Mouse (Mus musculus) MEL (cell line): ENCODE data around the gene Lztr1. TPM values are rescaled to one million over a fixed set of nuclear protein-coding genes. Genes with fewer than 3 reads are reported as not detected.

Source experiments
- DNase-seq: peaks from one replicate; pipeline ENCODE4 v3.0.0; 2011; ENCODE audit warnings: low read depth, low spot score
- H3K27ac ChIP-seq: 2 replicates; pipeline ENCODE4 v1.5.1; 2012; ENCODE audit warnings: low read depth, mild to moderate bottlenecking, control low read depth, low read length, moderate library complexity; ENCODE audit not compliant: control insufficient read depth
- H3K27me3 ChIP-seq, 2 experiments: fragments of 150-350 bp in 1 of 2; sonication (generic) in 1 of 2; 2 replicates each; pipeline ENCODE4 v1.6.1; 2012; ENCODE audit warnings: low read length in 2 of 2, mild to moderate bottlenecking in 2 of 2, improper control_type of control experiment in 1 of 2, moderate library complexity in 1 of 2; ENCODE audit not compliant: insufficient read depth in 2 of 2, control insufficient read depth in 1 of 2
- H3K36me3 ChIP-seq, 2 experiments: 2 replicates each; pipeline ENCODE4 v1.6.1; 2012 to 2014; ENCODE audit warnings: low read length in 2 of 2, improper control_type of control experiment in 1 of 2, inconsistent platforms in 1 of 2, mild to moderate bottlenecking in 1 of 2; ENCODE audit not compliant: insufficient read depth in 2 of 2, control insufficient read depth in 1 of 2
- H3K4me1 ChIP-seq, 2 experiments: fragments of 150-350 bp in 1 of 2; sonication (generic) in 1 of 2; 2 replicates each; pipeline ENCODE4 v1.6.1; 2012; ENCODE audit warnings: low read length in 2 of 2, improper control_type of control experiment in 1 of 2, mild to moderate bottlenecking in 1 of 2; ENCODE audit not compliant: insufficient read depth in 2 of 2, control insufficient read depth in 1 of 2
- H3K4me3 ChIP-seq, 2 experiments: fragments of 150-350 bp in 1 of 2; sonication (generic) in 1 of 2; 2 replicates each; pipeline ENCODE4 v1.5.1; 2012; ENCODE audit warnings: low read depth in 2 of 2, low read length in 2 of 2, mild to moderate bottlenecking in 2 of 2, moderate library complexity in 2 of 2, control low read depth in 1 of 2, improper control_type of control experiment in 1 of 2; ENCODE audit not compliant: control insufficient read depth in 1 of 2, insufficient read depth in 1 of 2
- H3K79me2 ChIP-seq: 2 replicates; pipeline ENCODE4 v1.6.1; 2012; ENCODE audit warnings: mild to moderate bottlenecking, low read length, moderate library complexity; ENCODE audit not compliant: control insufficient read depth, poor library complexity, insufficient read depth
- H3K9ac ChIP-seq: 2 replicates; pipeline ENCODE4 v1.6.1; 2012; ENCODE audit warnings: low read depth, mild to moderate bottlenecking, control low read depth, low read length, moderate library complexity; ENCODE audit not compliant: control insufficient read depth, poor library complexity, severe bottlenecking
- H3K9me3 ChIP-seq: fragments of 150-350 bp; sonication (generic); replicated peaks from 2 replicates; pipeline ENCODE4 v1.6.1; 2012; ENCODE audit warnings: mild to moderate bottlenecking, low read length, improper control_type of control experiment, moderate library complexity; ENCODE audit not compliant: insufficient read depth
- BHLHE40 ChIP-seq: IDR thresholded peaks from 2 replicates; pipeline ENCODE4 v1.6.1; 2012; ENCODE audit warnings: low read depth, mild to moderate bottlenecking, inconsistent platforms, low read length, improper control_type of control experiment, borderline replicate concordance
- CHD1 ChIP-seq: IDR thresholded peaks from 2 replicates; pipeline ENCODE4 v1.6.1; 2012; ENCODE audit warnings: low read depth, mild to moderate bottlenecking, inconsistent platforms, low read length, improper control_type of control experiment
- CTCF ChIP-seq, 3 experiments: IDR thresholded peaks in 2 of 3; conservative IDR thresholded peaks in 1 of 3; 2 replicates each; pipeline ENCODE4 v1.5.1; 2011 to 2012; ENCODE audit warnings: low read length in 3 of 3, low read depth in 2 of 3, mild to moderate bottlenecking in 2 of 3, improper control_type of control experiment in 1 of 3, inconsistent platforms in 1 of 3, mixed read lengths in 1 of 3, moderate library complexity in 1 of 3; ENCODE audit not compliant: control insufficient read depth in 1 of 3, insufficient read depth in 1 of 3, poor library complexity in 1 of 3, severe bottlenecking in 1 of 3
- EP300 ChIP-seq, 2 experiments: IDR thresholded peaks; 2 replicates each; pipeline ENCODE4 v1.6.1; 2011; ENCODE audit warnings: improper control_type of control experiment in 2 of 2, low read length in 2 of 2, low read depth in 1 of 2, mild to moderate bottlenecking in 1 of 2
- ETS1 ChIP-seq: IDR thresholded peaks from 2 replicates; pipeline ENCODE4 v1.6.1; 2012; ENCODE audit warnings: low read depth, mild to moderate bottlenecking, inconsistent platforms, low read length, improper control_type of control experiment, moderate library complexity
- GABPA ChIP-seq: IDR thresholded peaks from 2 replicates; pipeline ENCODE4 v1.6.1; 2012; ENCODE audit warnings: low read depth, mild to moderate bottlenecking, inconsistent platforms, low read length, improper control_type of control experiment, moderate library complexity
- HCFC1 ChIP-seq: IDR thresholded peaks from 2 replicates; pipeline ENCODE4 v1.6.1; 2012; ENCODE audit warnings: low read depth, mild to moderate bottlenecking, inconsistent platforms, low read length, improper control_type of control experiment, moderate library complexity
- JUND ChIP-seq: IDR thresholded peaks from 2 replicates; pipeline ENCODE4 v1.6.1; 2011; ENCODE audit warnings: low read depth, mild to moderate bottlenecking, improper control_type of control experiment, low read length
- MAFK ChIP-seq: IDR thresholded peaks from 2 replicates; pipeline ENCODE4 v1.6.1; 2011; ENCODE audit warnings: low read depth, mild to moderate bottlenecking, low read length, improper control_type of control experiment, borderline replicate concordance
- MAX ChIP-seq: IDR thresholded peaks from 2 replicates; pipeline ENCODE4 v1.6.1; 2011; ENCODE audit warnings: low read length, improper control_type of control experiment
- MXI1 ChIP-seq: IDR thresholded peaks from 2 replicates; pipeline ENCODE4 v1.6.1; 2011; ENCODE audit warnings: mild to moderate bottlenecking, low read depth, low read length, improper control_type of control experiment
- MYB ChIP-seq: IDR thresholded peaks from 2 replicates; pipeline ENCODE4 v1.6.1; 2011; ENCODE audit warnings: mild to moderate bottlenecking, low read depth, low read length, improper control_type of control experiment
- POLR2AphosphoS5 ChIP-seq: IDR thresholded peaks from 2 replicates; pipeline ENCODE4 v1.6.1; 2012; ENCODE audit warnings: low read depth, borderline replicate concordance, mild to moderate bottlenecking, inconsistent platforms, low read length, moderate library complexity, mixed read lengths
- RAD21 ChIP-seq: IDR thresholded peaks from 2 replicates; pipeline ENCODE4 v1.6.1; 2011; ENCODE audit warnings: mild to moderate bottlenecking, low read depth, low read length, improper control_type of control experiment
- SMC3 ChIP-seq: IDR thresholded peaks from 2 replicates; pipeline ENCODE4 v1.6.1; 2011; ENCODE audit warnings: low read depth, low read length, improper control_type of control experiment
- TAL1 ChIP-seq: IDR thresholded peaks from 2 replicates; pipeline ENCODE4 v1.6.1; 2012; ENCODE audit warnings: mild to moderate bottlenecking, inconsistent platforms, low read length, moderate library complexity, mixed read lengths
- TBP ChIP-seq: IDR thresholded peaks from 2 replicates; pipeline ENCODE4 v1.8.0; 2011; ENCODE audit warnings: low read depth, low read length, improper control_type of control experiment
- UBTF ChIP-seq: IDR thresholded peaks from 2 replicates; pipeline ENCODE4 v1.6.1; 2012; ENCODE audit warnings: low read depth, mild to moderate bottlenecking, inconsistent platforms, low read length, improper control_type of control experiment, moderate library complexity, borderline replicate concordance; ENCODE audit not compliant: insufficient read depth
- ZMIZ1 ChIP-seq: IDR thresholded peaks from 2 replicates; pipeline ENCODE4 v1.6.1; 2012; ENCODE audit warnings: low read depth, mild to moderate bottlenecking, inconsistent platforms, low read length, improper control_type of control experiment, moderate library complexity
- ZNF384 ChIP-seq: IDR thresholded peaks from 2 replicates; pipeline ENCODE4 v1.6.1; 2012; ENCODE audit warnings: low read depth, mild to moderate bottlenecking, inconsistent platforms, low read length, improper control_type of control experiment
- polyA plus RNA-seq, 2 experiments: library from polyadenylated mRNA; stranded (reverse) in 1 of 2; unstranded in 1 of 2; fragments of >175 nt in 1 of 2; fragments of >200 nt in 1 of 2; gene quantifications; 2 replicates each; pipeline versions ENCODE4 v1.2.1 to v1.2.4; 2012; ENCODE audit warnings: low replicate concordance in 2 of 2, low read depth in 1 of 2; ENCODE audit not compliant: insufficient read length in 2 of 2, insufficient read depth in 1 of 2, missing spikeins in 1 of 2
- total RNA-seq: library from RNA; depleted of rRNA; stranded (reverse); fragments of 300-350 nt; gene quantifications from 2 replicates; pipeline ENCODE4 v1.2.3, GENCODE M21; 2012

Lztr1 gene
- total and polyA plus RNA-seq, 3 experiments: 45.1 to 83.2 TPM; not detected in 1

DNA sequence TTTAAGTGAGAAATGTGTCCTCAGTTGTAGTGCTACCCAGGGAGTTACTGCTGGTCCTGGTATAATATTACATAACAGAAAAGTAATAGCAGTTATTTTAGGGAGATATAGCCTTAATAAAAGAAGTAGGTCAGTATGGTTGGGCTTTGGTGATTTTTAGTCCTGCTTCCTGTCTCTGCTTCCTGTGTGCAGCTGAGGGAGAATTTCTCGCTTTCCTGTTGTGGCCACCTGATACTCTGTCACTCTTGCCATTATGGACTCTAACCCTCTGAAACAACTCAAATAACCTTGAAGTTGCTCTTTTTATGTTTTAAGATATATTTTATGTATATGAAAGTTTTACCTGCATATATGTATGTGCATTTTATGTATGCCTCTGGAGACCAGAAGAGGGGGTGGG lies 46.9 kb upstream of the Lztr1 start:
- no peak for TF ChIP-seq CHD1
- TF ChIP-seq SMC3: no peak
- TF ChIP-seq RAD21: no peak
- TF ChIP-seq BHLHE40: no peak
- H3K9me3 ChIP-seq: no peaks in the 10 kb centered on the region
- DNase-seq: no peak
- H3K9ac ChIP-seq: no peak overlapping the region
- no peak overlapping the region for H3K4me3 ChIP-seq
- H3K36me3 ChIP-seq: peaks cover 8 to 28% of the 10 kb centered on the region in 2 experiments
- peak overlapping the region; percentile 9; the same call in 1 of the 2 replicates for H3K27ac ChIP-seq
- peaks cover 64% of the 10 kb centered on the region for H3K79me2 ChIP-seq
- H3K4me1 ChIP-seq: peaks cover 12 to 14% of the 10 kb centered on the region in 2 experiments
- no peaks in the 10 kb centered on the region for H3K27me3 ChIP-seq

DNA sequence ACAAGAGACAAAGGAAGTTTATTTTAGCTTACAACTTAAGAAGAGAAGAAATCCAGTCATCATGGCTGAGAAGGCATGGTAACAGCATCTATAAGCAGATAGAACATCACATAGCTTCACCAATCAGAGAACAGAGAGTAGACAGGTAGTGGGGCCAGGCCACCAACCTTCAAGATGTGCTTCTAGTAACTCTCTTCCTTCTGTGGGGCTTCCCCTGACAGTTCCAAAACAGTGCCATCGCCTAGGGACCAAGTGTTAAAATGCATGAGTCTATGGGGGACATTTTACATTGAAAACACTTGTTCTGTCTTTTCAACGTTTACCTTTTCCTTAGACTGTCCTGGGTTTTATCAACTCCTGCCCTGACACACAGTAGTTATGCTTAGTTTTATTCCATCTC lies 45.3 kb upstream of the Lztr1 start:
- H3K4me1 ChIP-seq: peaks cover 12 to 14% of the 10 kb centered on the region in 2 experiments

DNA sequence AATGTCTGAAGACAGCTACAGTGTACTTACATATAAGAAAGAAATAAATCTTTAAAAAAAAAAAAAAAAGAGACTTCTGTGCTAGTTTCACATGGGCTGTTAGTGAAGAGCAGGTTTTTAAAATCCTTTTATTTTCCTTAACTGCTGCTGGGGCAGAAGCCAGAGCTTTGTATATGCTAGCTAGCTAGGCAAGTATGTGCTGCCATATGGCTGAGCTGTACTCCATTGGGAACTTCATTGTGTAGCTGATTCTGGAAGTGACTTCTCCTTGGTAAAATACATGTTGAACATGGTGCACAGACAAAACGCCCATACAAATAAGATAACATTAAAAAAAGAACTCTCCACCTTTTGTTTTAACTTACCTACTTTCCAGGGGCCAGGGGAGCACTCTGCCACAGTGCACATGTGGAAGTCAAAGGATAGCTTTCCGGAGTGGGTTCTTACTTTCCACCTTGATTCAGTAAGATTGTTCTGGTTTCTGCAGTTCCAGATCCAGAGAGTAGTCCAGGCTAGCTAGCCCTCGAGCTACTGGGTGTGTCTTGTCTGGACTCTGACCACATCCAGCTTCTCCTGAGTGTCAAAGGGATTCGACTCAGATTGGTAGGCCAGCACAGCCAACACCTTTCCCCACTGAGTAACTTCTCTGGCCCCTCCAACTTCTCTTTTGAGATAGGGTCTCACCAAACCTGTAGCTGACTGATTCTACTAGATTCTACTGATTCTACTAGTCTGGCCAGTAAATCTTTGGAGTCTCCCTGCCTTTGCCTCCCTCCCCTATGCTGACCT lies 41.4 kb upstream of the Lztr1 start:
- Histone ChIP-seq H3K36me3 (peaks cover 5 to 16% of the 10 kb centered on the region in 2 experiments), H3K4me1 (no peaks in the 10 kb centered on the region), H3K27ac (no peak overlapping the region), H3K4me3 (no peak overlapping the region), H3K9me3 (no peaks in the 10 kb centered on the region), H3K27me3 (no peaks in the 10 kb centered on the region), H3K79me2 (peaks cover 35% of the 10 kb centered on the region), H3K9ac (no peak overlapping the region)
- no peak for DNase-seq
- no peak for TF ChIP-seq MYB
- no peak for TF ChIP-seq TBP
- TF ChIP-seq ETS1: no peak
- TF ChIP-seq HCFC1: no peak

More for the DNA sequence above, 45.3 kb upstream of the Lztr1 start:
- Histone ChIP-seq H3K36me3 (peaks cover 7 to 27% of the 10 kb centered on the region in 2 experiments; a peak in 3 of 4 replicates), H3K27ac (no peak overlapping the region), H3K9ac (no peak overlapping the region), H3K79me2 (peaks cover 51% of the 10 kb centered on the region), H3K4me3 (no peak overlapping the region), H3K9me3 (no peaks in the 10 kb centered on the region), H3K27me3 (no peaks in the 10 kb centered on the region)
- no peak for TF ChIP-seq GABPA
- no peak for TF ChIP-seq EP300 (IDR thresholded peaks at IDR 0.05; ENCODE audit: low read depth in 1 of 2, low read length in 2 of 2)
- TF ChIP-seq BHLHE40: no peak
- TF ChIP-seq TAL1: no peak
- TF ChIP-seq SMC3: no peak
- no peak for TF ChIP-seq RAD21
- TF ChIP-seq CTCF (IDR thresholded peaks at IDR 0.05 in 2 of 3, conservative IDR thresholded peaks at IDR 0.05 in 1 of 3; ENCODE audit: control insufficient read depth in 1 of 3, insufficient read depth in 1 of 3, low read depth in 2 of 3, low read length in 3 of 3, poor library complexity in 1 of 3, severe bottlenecking in 1 of 3): no peak
- TF ChIP-seq JUND: no peak
- no peak for TF ChIP-seq UBTF
- no peak for TF ChIP-seq ZNF384
- TF ChIP-seq ETS1: no peak
- no peak for TF ChIP-seq POLR2AphosphoS5
- no peak for TF ChIP-seq MAFK
- TF ChIP-seq MAX: no peak
- TF ChIP-seq MXI1: no peak
- no peak for TF ChIP-seq ZMIZ1
- DNase-seq: no peak
